Mouse (Mus musculus): ENCODE data around the gene Gnaz.

The Gnaz gene

DNA sequence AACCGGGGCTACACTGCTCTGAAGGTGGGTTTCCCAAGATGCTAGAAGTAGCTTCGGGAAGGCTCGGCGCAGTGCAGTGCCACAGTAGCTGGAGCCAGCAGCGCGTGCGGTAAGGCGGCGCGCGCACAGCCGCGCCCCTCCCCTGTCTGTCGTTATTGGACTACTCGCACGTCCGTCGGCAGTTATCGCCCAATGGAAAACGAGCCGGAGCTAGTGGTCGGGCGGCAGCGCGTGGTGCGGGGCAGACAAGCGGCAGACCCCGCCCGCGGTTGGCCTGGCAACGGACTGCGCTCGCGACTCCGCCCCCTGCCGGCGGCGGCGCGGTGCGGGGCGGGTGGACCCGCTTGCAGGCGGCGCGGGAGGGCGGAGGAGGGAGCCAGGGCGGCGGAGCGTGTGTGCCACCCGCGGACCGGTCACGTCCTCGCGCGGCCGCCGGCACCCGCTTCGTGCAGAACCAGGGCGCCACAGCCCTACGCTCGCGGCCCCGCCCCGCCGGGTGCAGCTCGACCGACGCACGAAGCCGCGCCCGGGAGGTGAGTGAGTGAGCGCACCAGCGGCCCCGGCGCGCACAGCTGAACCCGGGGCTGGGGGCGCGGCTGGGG is at the start of gene Gnaz:
TSS of gene Gnaz (plus strand) at position 328 of the 602 bp plus-strand sequence.
- DNase-seq (ENCODE audit: low read depth, low spot score) = peak; percentile 96

DNA sequence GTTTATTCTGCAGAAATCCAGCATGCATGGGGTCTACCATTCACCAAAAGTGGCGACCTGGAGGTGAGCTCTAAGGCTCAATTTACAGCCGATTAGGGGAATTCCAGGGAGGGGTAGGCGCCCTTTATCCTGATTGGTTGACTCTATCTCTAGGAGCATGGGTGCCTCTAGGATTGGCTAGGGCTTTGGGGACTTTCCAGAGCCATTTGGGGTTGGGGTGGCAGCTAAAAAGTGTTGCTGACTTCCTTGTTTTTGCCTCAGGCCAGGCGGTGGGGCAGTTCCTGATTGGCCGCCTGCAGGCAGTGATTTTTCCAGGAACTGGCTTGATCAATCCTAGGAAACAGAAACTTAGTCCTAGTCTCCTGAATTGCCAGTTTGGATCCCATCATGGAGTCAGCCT is 47.7 kb upstream of the Gnaz start:
- no peak for DNase-seq (ENCODE audit: low read depth, low spot score)

DNA sequence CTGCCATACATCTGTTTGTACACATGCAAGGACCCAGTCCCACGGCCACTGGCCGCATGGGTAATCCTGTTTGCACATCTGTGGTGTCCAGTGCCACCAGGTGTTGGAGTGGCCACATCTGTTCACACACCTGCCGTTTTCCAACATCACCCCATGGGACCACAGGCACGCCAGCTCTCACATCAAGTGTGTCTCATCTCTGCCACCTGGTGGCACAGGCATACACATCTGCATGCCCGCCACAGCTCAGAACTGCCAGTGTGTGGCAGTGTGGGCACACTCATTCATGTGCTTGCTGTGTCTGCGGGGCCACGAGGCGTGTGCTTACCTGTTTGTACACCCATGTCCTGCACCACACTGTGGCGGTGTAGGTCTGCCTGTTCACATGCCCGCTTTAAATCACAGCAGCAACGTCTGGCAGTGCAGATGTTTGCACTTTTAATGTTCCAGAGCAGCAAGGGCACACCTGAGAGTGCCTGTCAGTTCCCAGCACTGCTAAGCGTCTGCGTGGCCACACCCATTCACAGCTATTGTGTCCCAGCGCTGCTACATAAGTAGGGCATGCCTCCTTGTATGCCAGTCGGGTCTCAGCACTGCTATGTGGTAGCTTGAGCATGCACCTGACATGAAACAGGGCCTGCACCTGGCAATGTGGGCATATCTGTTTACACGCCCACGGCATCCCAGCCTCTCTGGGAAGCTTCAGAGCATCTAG is 46.0 kb upstream of the Gnaz start:
- DNase-seq (ENCODE audit: low read depth, low spot score) = no peak

DNA sequence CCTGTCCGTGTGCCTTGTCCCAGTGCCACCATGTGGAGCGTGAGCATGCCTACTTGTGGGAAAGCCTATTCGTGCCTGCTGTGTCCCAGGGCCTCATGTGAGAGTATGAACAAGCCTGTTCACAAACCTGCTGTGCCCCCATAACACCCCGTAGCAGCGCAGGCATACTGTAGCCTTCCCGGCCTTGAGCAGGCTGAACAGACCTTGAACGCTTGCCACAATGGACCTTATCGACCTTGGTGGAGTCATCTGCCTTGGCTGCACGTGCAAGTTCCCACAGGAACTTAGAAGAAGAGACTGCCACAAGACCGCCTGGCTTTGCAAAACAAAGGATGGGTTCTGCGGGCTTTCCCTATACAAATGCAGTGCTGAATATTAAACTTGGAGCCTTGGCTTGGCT is 45.4 kb upstream of the Gnaz start:
- no peak for DNase-seq (ENCODE audit: low read depth, low spot score)

DNA sequence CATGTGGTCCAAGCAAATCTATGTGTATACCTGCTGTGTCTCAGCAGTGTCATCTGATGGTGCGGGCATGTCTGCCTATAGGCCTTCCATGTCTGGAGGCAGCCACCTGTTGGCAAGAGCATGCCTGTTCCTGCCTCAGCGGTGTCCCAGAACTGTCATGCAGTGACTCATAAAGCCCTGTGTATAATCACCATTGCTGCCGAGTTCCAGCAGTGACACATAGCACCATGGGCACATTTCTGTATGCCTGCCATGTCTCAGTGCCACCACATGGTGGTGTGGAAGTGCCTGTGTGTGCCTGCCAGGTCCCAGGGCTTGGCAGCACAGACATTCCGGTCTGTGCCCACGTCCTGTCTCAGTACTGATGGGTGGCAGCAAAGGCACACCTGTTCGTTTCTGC is 44.2 kb upstream of the Gnaz start:
- DNase-seq (ENCODE audit: low read depth, low spot score) = peak; percentile 54

DNA sequence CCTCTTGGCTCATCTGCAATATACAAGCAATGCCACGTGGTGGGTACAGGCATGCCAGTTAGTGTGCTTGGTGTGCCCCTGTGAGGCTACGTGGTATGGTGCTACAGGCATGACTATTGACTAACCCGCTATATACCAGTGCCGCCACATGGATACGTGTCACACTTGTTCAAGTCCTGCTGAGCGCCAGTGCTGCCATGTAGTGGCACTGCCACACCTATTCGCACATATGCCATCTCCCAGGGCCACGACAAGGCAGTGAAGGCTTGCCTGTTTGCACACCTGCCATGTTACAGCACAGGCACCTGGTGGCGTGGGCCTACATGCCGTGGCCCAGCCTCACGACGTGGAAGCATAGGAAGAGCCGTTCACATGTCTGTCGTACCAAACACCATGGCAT is 42.7 kb upstream of the Gnaz start:
- DNase-seq (ENCODE audit: low read depth, low spot score) = no peak

DNA sequence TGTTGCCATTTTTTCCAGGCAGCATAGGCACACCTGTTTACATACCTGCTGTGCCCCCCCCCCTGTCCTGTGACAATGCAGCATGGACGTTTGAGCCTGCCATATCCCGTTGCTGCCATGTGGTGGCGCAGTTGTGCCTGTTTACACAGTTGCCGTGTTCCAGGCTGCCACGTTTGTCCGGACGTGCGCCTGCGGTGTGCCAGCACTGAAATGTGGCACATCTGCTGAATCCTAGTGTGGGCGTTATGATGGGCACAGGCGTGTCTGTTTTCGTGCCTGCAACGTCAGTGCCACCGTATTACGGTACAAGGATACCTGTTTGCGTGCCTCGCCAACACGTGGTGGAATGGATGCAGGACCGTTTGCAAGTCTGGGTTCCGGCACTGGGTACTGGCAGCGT is 41.7 kb upstream of the Gnaz start:
- DNase-seq (ENCODE audit: low read depth, low spot score) = no peak

DNA sequence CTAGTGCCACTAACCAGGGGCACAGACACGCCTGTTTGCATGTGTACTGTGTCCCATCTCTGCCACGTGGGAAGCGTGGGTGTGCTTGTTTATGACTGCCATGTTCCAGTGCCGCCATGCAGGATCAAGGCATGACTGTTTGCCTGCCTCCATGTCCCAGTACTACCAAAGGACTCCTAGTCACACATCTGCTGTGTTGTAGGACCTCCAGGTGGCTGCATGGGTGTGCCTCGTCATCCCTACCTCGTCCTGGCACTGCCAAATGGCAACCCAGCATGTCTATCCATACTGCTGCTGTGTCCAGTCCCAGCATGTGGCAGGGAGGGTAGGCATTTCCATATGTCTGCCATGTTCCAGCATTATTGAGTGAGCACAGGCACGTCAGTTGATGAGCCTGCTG is 38.7 kb upstream of the Gnaz start:
- DNase-seq (ENCODE audit: low read depth, low spot score) = no peak

DNA sequence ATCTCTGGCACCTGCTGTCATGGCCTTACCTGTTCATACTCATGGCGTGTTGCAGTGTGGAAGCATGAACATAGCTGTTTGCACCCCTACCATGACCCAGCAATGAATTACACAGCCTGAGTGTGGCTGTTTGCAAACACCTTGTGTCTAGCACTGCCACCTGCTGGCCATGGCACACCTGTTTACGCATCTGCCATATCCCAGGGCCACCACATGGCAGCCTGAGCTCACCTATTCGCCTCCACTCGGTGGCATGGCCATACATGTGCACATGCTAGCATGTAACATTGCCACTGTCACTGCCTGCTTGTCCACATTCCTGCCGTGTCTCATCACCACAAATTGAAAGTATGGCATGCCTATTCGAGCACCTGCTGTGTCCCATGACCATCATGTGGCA is 37.4 kb upstream of the Gnaz start:
- DNase-seq (ENCODE audit: low read depth, low spot score) = no peak

DNA sequence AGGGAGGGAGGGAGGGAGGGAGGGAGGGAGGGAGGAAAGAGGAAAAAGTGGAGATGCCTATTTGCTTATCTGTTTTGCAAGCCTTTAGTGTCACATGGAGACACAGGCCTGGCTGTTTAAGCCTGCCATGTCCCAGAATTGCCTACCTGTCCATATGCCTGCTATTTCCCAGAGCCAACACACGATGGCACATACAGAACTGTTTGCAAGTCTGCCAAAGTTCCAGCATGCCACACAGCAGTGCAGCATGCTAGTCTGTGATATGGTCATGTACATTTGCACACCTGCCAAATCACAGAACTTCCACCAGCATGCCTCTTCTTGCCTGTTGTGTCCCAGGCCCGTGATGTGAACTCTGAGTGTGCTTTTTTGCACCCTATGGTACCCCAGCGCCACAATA is 36.4 kb upstream of the Gnaz start:
- no peak for DNase-seq (ENCODE audit: low read depth, low spot score)

DNA sequence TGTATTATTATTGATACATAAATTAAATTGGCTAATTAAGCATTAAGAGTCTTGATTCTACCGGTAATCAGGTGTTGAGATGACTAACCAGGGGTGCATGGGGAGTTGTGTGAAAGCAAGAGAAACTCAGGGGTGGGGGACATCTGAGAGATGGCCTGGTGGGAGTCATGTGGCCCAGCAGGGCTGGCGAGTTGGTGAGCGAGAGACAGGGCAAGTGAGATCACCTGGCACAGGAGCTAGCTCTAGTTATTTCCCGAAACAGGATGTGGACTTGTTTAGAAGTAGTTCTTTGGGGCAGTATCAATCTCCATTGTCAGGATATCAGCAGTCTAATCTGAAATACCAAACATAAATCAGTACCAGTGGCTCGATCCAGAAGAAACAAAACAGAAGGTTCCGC is 35.3 kb upstream of the Gnaz start:
- DNase-seq (ENCODE audit: low read depth, low spot score) = no peak

DNA sequence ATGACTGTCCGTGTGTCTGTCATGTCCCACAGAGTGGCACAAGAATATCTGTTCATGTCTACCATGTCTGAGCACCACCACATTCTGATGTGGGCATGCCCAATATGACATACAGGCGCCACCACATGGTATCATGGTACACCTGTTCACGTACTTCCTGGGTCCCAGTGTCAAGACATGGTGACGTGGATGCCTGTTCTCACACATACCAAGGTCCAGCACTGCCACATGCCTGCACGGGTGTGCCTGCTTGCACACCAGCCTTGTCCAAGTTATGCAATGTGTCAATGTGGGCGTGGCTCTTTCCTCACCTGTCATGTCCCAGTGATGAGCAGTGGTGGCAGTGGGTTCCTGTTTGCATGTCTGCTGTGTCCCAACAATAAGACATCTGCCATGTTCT is 34.5 kb upstream of the Gnaz start:
- DNase-seq (ENCODE audit: low read depth, low spot score) = no peak

DNA sequence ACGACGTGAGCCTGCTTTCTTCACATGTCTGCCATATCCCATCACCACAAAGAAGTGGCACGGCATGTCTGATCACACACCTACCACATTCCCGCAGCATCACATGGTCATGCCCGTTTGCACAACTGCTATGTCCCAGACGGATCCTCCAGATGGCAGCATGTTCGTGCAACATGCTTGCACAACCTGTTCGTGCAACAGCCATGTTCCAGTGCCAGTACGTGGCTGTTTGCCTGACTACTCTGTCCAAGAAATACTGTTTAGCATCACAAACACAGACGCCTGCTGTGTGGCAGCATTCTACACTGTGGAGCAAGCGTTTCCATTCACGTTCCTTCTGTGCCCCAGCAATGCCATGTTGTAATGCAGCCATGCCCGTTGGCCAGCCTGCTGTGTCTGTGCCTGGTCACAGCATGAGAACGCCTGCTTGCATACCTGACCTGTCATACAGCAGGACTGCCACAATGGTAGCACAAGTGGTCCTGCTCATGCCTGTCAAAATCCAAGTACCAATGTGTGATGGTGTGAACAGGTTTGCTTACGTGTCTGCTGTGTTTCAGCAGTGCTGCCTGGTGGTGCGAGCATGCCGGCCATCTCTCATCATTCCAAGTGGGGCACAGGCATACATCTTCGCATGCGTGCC is 33.3 kb upstream of the Gnaz start:
- no peak for DNase-seq (ENCODE audit: low read depth, low spot score)

DNA sequence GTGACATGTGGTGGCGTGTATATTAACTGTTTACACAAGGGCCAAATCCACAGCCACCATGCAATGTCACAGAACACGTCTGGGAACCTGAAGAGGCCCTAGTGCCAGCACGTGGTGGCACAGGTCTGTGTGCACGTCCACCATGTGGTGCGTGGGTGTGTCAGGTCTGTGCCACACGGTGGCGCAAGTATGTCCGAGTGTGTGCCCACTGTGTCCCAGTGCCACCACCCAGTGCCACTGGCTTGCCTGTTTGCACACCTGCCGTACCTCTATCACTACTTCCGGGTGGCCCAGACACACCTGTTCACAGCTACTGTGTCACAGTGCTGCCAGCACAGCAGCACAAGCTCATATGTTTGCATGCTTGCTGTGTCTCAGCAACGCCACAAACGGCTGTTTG is 32.5 kb upstream of the Gnaz start:
- DNase-seq (ENCODE audit: low read depth, low spot score) = no peak

DNA sequence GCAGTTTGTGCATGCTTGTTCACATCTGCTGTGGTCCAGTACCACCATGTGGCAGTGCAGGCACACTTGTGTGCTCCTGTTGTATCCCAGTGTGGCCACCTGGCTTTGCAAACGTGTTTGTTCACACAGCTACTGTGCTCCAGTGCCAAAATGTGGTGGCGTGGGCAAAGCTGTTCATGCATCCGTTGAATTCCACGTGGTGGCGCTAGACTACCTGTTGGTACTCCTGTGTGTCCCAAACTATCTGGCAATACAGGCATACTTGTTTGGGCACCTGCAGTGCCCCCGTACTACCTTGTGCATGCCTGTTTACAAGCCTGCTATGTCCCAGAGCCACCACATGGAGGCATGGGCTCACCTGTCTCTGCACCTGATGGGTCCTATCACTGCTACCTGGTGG is 32.0 kb upstream of the Gnaz start:
- DNase-seq (ENCODE audit: low read depth, low spot score) = no peak

DNA sequence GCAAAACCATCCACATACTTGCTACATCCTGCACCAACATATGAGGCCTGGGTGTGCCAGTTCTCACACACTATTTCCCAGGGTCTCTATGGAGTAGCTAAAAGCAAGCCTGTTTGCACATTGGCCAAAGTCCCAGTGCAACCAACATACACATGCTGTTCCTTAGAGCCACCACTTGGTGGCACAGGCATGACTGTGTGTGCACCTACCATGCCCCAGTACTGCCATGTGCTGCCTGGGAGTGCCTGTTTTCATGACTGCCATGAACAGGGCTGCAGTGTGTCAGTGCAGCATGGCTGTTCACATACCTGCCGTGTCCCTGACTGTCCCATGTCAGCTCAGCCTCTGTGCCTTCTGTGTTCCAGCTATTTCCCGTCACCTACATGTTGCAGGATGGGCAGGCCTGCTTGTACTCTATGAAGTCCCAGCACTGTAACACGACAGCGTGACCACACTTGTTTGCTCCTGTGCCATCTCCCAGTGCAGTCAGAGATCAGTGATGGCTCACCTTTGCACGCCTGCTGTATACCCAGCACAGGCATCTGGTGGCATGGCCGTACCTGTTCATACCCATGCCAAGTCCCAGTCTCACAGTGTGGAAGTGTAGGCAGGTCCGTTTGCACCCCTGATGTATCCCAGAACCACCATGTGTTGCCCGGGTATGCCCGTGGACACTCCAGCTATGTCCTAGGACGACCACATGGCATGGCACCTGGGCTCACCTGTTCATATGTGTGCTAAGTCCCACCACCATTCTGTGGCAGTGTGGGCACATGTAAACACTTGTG is 29.8 kb upstream of the Gnaz start:
- DNase-seq (ENCODE audit: low read depth, low spot score) = no peak

DNA sequence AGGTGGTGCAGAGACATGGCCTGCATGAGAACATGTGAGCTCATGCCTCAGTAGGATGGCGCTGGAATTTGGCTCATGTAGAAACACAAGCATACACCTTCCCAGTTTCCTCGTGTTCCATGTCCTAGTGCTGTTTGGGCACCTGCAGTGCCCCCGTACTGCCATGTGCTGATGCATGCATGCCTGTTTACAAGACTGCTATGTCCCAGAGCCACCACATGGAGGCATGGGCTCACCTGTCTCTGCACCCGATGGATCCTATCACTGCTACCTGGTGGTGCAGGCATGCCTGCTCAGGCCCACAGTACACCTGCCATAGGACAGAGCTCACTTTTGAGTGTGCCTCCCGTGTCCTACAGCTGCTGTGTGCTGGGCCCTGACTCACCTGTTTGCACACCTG is 28.6 kb upstream of the Gnaz start:
- no peak for DNase-seq (ENCODE audit: low read depth, low spot score)

DNA sequence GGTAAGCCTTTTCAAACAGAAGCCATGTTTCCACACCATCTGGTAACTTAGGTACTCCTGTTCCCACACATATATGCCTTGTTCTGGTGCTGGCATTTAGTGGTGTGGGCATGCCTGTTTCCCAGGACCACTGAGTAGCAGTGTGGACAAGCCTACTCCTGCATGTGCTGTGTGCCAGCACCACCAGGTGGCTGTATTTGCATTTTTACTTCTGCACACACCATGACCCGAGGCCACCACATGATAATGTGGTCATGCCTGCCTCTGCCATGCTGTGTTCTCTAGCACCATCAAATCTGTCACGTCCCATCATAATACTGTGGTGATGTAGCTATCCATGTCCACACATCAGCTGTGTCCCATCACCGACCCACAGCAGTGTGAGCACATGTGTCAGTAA is 27.7 kb upstream of the Gnaz start:
- DNase-seq (ENCODE audit: low read depth, low spot score) = no peak

DNA sequence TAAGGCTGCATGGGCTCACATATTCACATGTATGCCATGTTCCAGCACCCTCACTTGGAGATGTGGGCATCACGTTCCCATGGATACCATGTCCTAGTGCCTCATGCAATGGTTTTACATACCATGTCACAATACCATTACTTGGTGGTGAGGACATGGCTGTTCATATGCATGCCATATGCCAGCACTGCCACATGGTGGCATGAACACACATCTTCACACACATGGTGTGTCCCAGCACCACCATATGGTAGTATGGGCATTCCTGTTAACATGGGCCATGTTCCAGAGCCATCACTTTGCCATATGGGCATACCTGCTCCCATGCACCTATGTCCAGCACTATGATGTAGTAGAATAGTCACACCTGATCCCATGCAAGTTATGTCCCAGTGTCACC is 26.2 kb upstream of the Gnaz start:
- DNase-seq (ENCODE audit: low read depth, low spot score) = no peak

DNA sequence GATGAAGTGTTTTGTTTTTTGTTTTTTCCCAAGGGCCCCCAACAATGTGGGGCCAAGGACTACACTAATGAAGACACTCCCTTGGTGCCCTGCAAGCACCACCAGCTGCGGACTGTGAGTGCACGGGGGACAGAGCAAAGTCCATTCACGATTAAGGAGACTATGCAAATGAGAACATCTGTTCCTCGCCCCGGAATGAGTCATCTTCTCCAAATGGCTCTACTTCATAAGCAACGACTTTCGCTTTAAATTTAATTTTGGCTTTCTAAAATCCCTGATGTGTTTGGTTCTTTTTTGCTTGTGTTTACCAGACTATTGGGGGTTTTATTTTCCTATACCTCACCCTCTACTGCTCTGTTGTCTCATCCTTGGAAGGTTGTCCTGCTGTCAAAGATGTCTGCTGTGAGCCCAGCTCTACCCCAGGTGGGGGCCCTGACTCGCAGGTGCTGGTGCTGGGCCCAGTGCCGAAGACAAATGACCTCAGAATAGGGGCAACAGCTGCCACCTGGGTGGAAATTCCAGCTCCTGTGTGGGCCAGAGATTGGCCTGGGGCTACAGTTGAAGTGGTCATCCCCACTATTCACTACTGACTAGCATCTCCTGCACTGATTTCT is 14.0 kb upstream of the Gnaz start:
- peak; percentile 79 for DNase-seq (ENCODE audit: low read depth, low spot score)

DNA sequence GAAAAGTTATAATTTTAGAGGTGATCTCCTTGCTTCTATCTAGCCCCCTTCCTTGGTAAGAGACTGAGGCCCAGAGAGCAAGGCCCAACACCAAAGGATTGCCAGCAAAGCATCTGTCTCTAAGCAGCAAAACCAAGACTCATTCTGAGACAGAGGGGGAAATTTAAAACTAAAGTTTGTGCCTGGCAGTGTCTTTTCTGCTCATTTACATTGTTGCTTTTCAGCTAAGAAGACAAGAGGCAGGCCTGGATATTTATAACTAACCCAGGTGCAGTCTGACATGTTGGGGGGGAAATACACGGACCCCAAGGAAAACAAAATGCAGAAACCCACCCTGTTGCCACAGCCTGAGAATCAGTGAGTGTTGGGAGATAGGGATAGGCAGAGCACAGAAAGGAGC is 2.6 kb upstream of the Gnaz start:
- DNase-seq (ENCODE audit: low read depth, low spot score) = no peak

DNA sequence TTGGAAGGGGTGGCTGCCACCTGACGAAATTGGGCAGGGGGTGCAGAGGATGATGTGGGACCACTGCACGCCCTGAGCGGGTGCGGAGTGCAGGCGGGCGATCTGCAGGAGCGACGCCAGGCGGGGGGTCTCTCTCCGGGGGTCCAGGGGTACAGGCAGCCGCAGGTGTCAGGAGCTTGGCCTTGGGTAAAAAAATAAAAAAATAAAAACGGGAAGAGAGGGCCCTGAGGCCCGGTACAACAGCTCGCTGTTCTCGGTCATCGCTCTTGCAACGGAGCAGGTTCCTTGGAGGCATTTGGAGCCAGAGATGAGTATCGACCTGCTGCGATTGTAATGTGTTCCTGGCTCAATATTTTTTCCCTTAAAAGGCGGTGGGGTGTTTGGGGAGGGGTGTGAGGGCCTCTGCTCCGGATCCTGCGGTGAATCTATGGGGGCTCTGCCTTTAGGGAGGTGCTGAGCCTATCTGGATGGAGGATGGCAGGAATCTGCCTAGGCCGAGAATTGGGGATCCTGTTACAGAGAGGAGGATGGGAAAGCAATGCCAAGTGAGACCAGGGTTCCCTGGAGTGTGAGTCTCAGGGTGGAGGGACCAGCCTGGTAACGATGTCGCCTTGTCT is 782 bp downstream of the Gnaz start:
- no peak for DNase-seq (ENCODE audit: low read depth, low spot score)
